Mouse (Mus musculus): ENCODE data around the gene Pdzd2.

- TF ChIP-seq CTCF (IDR thresholded peaks at IDR 0.05; ENCODE audit: insufficient read depth, low read length) (no peak), POLR2A (IDR thresholded peaks at IDR 0.05; ENCODE audit: borderline replicate concordance, extremely low read depth, low read depth, low read length) (no peak)
Observed at GRCm38 (mm10) chr15:12490527-12490926, 249.2 kb downstream of the Pdzd2 start.

Measured in lung, adult 2 months (tissue).